In genomic region chr4:59258771-59259170, GRCm38 (mm10) we compare ENCODE assay signal across 31 mouse cellular contexts.
A peak's percentile ranks its signal among the peaks of the same experiment; 100 is the strongest.
DNase-seq lines count a peak whose midpoint lies in the region; ATAC-seq and TF ChIP-seq lines count a peak whose summit lies in the region.
"Had no signal": no experiment of that assay in that cellular context is flagged by ENCODE, and none has a peak within 500 bp of the region (broad histone marks: within the 10 kb centered on the region; RNA-seq: fewer than 3 reads in every experiment).

No protein-coding gene starts in this region.

- no peak overlapping the region for H3K4me3 ChIP-seq in lung, postnatal 0 days (ENCODE audit: low read depth, low read length)
- H3K4me3 ChIP-seq in small intestine, adult 2 months (ENCODE audit: low read depth, low read length) = no peak overlapping the region
- H3K4me3 ChIP-seq: embryonic facial prominence, embryonic 10.5 days; embryonic facial prominence, embryonic 13.5 days; erythroblast, embryonic 14.5 days; forebrain, embryonic 12.5 days; heart, adult 2 months; heart, embryonic 10.5 days; heart, embryonic 13.5 days had no signal

- WGBS in lung, postnatal 0 days = 64% methylated on average over 2 of the region's 2 CpGs
- 39% methylated on average over 2 of the region's 2 CpGs for WGBS in small intestine, adult 2 months

- H3K9me3 ChIP-seq in lung, postnatal 0 days (ENCODE audit: low read length) = no peaks in the 10 kb centered on the region
- H3K9me3 ChIP-seq: embryonic facial prominence, embryonic 10.5 days; embryonic facial prominence, embryonic 13.5 days; forebrain, embryonic 12.5 days; G1E; heart, embryonic 10.5 days; heart, embryonic 13.5 days had no signal

- peak; percentile 41 for DNase-seq in lung, postnatal 0 days (ENCODE audit: low spot score)
- DNase-seq in lung, postnatal 36 days = no peak
- peak; percentile 69 for DNase-seq in Muller cell, postnatal 12 days (ENCODE audit: inconsistent ontology term)
- peak; percentile 84 for DNase-seq in adipocyte (ENCODE audit: low spot score)
- no peak for DNase-seq in layer of hippocampus, postnatal 10 days (ENCODE audit: low spot score in 2 of 2)
- no peak for DNase-seq in right cerebral cortex, postnatal 25 days
- DNase-seq: adrenal gland, adult 2 months; adrenal gland, postnatal 14 days; B cell, adult 2 months; cerebellum, adult 11-12 months; cerebellum, adult 8-10 months; cerebellum, postnatal 10 days; cerebellum, postnatal 36 days; embryo, embryonic 11 days; gastrocnemius, postnatal 10 days; gastrocnemius, postnatal 36 days; heart, adult 2 months; heart, postnatal 14 days; heart, postnatal 4 days had no signal

- no peak for ATAC-seq in lung, postnatal 0 days
- ATAC-seq: forebrain, embryonic 16.5 days; hindbrain, postnatal 0 days had no signal

- TF ChIP-seq POLR2A in small intestine, adult 2 months (IDR thresholded peaks at IDR 0.05; ENCODE audit: low read depth, low read length) = no peak

- TF ChIP-seq EP300 in lung, postnatal 0 days (IDR thresholded peaks at IDR 0.05) = no peak

- no peak overlapping the region for H3K9ac ChIP-seq in lung, postnatal 0 days (replicated peaks; ENCODE audit: low read depth)
- H3K9ac ChIP-seq: embryonic facial prominence, embryonic 13.5 days; forebrain, embryonic 12.5 days; heart, embryonic 13.5 days; hindbrain, embryonic 14.5 days had no signal

- H3K36me3 ChIP-seq in lung, postnatal 0 days (ENCODE audit: insufficient read depth, low read length) = no peaks in the 10 kb centered on the region
- H3K36me3 ChIP-seq in small intestine, adult 2 months (ENCODE audit: control insufficient read depth, insufficient read depth, low read length) = no peaks in the 10 kb centered on the region
- H3K36me3 ChIP-seq: embryonic facial prominence, embryonic 10.5 days; embryonic facial prominence, embryonic 13.5 days; forebrain, embryonic 12.5 days; G1E; heart, embryonic 10.5 days; heart, embryonic 13.5 days had no signal

- no peak overlapping the region for H3K27ac ChIP-seq in lung, postnatal 0 days (ENCODE audit: low read length)
- H3K27ac ChIP-seq in small intestine, adult 2 months (ENCODE audit: insufficient read depth, low read depth, low read length) = peak overlapping the region; percentile 7
- H3K27ac ChIP-seq: embryonic facial prominence, embryonic 10.5 days; embryonic facial prominence, embryonic 13.5 days; forebrain, embryonic 12.5 days; heart, adult 2 months; heart, embryonic 10.5 days; heart, embryonic 13.5 days; hindbrain, embryonic 14.5 days; hindbrain, postnatal 0 days had no signal

- no peak for TF ChIP-seq CTCF in lung, postnatal 0 days (IDR thresholded peaks at IDR 0.05)
- no peak for TF ChIP-seq CTCF in small intestine, adult 2 months (IDR thresholded peaks at IDR 0.05; ENCODE audit: extremely low read depth, insufficient read length, insufficient replicate concordance, low read depth, low read length)

- no peaks in the 10 kb centered on the region for H3K4me1 ChIP-seq in lung, postnatal 0 days (ENCODE audit: insufficient read depth, low read depth, low read length)
- H3K4me1 ChIP-seq in small intestine, adult 2 months (ENCODE audit: control insufficient read depth, insufficient read depth, insufficient read length, low read length) = peaks cover 41% of the 10 kb centered on the region
- H3K4me1 ChIP-seq: embryonic facial prominence, embryonic 10.5 days; embryonic facial prominence, embryonic 13.5 days; forebrain, embryonic 12.5 days; heart, embryonic 10.5 days had no signal

- H3K4me2 ChIP-seq in lung, postnatal 0 days (replicated peaks; ENCODE audit: low read depth, low read length) = no peak overlapping the region
- H3K4me2 ChIP-seq: embryonic facial prominence, embryonic 13.5 days; forebrain, embryonic 12.5 days; heart, embryonic 13.5 days; hindbrain, embryonic 14.5 days had no signal

- no peaks in the 10 kb centered on the region for H3K27me3 ChIP-seq in lung, postnatal 0 days (replicated peaks; ENCODE audit: insufficient read depth, low read length)
- H3K27me3 ChIP-seq in small intestine, adult 2 months (ENCODE audit: control insufficient read depth, insufficient read depth, low read length) = no peaks in the 10 kb centered on the region
- H3K27me3 ChIP-seq: CH12.LX; embryonic facial prominence, embryonic 13.5 days; forebrain, embryonic 12.5 days; heart, embryonic 13.5 days had no signal

Comparison
In these comparisons a context has a peak if more than half of its experiments do, and no peak if none do; other contexts are left out.
1. DNase-seq: peak in lung, postnatal 0 days (single experiment), Muller cell, postnatal 12 days (single experiment) and adipocyte (single experiment); none in lung, postnatal 36 days (single experiment), layer of hippocampus, postnatal 10 days (0 of 2) and right cerebral cortex, postnatal 25 days (single experiment).